Mouse (Mus musculus): Measurements from ENCODE around the gene Hexdc. TPM values are rescaled to one million over a fixed set of nuclear protein-coding genes. Genes with fewer than 3 reads are reported as not detected.

Hexdc gene
- total RNA-seq, 2 experiments from 2014 or later, result 21.2 to 26.8 TPM

DNA sequence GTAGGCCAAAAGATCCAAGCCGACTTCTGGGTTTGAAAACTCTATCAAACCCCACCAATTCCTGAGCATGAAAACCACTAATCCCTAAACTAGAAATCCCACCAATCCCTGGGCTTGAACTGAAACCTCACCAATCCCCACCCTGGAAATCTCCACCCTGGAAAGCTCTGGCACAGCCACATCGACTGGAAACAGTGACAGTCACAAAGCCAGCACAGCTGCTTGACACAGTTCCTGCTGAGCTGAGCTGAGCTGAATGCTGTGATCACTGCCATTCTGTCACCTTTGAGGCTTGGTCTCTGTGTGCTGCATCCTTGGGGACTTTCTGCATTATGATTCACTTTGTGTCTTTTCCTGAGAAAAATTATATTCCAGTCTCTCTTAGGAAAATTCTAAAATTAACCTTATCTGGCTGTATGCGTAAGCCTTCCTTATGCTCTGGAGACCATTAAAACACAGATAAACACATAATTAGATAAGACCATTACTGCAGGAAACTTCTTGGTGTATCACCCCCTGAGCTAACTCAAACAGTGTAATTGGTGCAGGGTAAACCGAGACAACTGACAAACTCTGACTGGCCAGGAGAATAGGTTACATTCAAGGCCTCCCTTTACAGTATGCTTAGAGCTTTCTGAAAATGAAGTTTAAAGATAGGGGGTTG lies 27.5 kb downstream of the Hexdc start:
- no peak for TF ChIP-seq CTCF (IDR thresholded peaks at IDR 0.05)
- DNase-seq (ENCODE audit: extremely low spot score in 1 of 2, low spot score in 2 of 2), result no peak
- intact Hi-C loops (cut with DNase I), result loop anchor here (10.0 kb wide), 1 partner anchor 203 kb away; the partner anchor contains the start of gene Fn3k
- peak overlapping the region; percentile 4 for H3K27ac ChIP-seq
- H3K4me3 ChIP-seq, result no peak overlapping the region

DNA sequence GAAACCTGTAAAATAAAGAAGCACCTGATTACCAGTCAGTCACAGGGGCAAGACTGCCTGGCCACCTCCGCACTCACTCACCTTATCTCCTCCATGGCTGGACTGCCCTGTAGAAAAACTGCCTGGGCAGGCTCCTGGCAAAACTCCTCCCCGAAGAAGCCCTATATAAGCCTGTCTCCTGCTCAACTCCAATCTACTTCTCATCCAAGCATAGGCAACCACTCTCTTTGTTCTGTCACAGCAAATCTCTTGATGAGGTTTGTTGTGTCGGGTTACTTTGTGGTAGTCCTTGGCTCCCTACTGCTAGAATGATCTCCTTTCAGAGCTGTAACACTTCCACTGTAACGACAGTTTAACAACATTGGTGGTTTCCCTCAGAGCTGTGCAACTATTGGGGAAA lies 28.5 kb downstream of the Hexdc start:
- intact Hi-C loops (cut with DNase I), result loop anchor here (10.0 kb wide), 1 partner anchor 202 kb away; the partner anchor contains the start of gene Fn3k
- no peak for DNase-seq (ENCODE audit: extremely low spot score in 1 of 2, low spot score in 2 of 2)
- Histone ChIP-seq H3K27ac (no peak overlapping the region), H3K4me3 (no peak overlapping the region)
- no peak for TF ChIP-seq CTCF (IDR thresholded peaks at IDR 0.05)

DNA sequence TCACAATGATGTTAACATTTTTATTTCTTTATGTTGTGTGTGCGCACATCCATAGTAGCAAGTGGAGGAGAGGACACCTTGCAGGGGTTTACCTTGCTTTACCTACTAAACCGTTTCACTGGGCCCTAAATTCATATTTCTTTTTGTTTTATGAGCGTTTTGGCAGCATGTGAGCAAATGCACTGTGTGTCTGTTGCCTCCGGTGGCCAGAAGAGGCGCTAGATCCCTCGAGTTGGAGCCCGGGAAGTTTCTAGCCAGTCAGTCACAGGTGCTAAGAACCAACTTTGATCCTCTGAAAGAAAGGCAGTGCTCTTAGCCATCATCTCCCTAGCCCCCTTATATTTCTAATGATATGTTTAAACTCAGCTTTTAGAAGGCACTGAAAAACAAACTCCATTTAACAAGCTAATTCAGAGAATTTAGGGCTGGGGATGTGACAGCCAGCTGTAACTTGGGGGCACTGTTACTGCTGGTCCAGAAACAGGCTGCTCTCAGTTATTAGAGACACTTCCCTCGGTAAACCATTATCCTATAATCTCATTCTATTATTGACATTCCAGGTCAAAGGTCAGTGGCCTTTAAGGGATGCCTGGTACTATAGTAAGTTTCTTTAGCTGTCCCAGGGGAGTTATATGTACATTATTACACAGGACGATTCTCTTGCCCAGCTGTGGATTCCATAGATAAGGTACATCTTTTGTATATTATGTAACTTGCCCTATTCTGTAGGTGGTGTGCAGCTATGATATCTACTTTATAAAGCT lies 31.4 kb downstream of the Hexdc start:
- intact Hi-C loops (cut with DNase I), result loop anchor here (5.0 to 10.0 kb wide), 2 partner anchors 117 to 199 kb away; partner anchors contain the start of genes Fn3k and Wdr45b
- Histone ChIP-seq H3K27ac (peak overlapping the region; percentile 99), H3K4me3 (no peak overlapping the region)
- TF ChIP-seq CTCF (IDR thresholded peaks at IDR 0.05), result peak; percentile 57
- no peak for DNase-seq (ENCODE audit: extremely low spot score in 1 of 2, low spot score in 2 of 2)

GRCm38 (mm10) chr11:121236564-121237344 lies 32.5 kb downstream of the Hexdc start, which contains the start of gene Narf:
TSS of gene Narf (plus strand) at chr11:121237253.
- Histone ChIP-seq H3K27ac (peak within 1 kb of the TSS; percentile 99), H3K4me3 (peak within 1 kb of the TSS; percentile 85)
- TF ChIP-seq CTCF (IDR thresholded peaks at IDR 0.05), result peak; percentile 41
- peak; percentile 94 to 99 for DNase-seq (ENCODE audit: extremely low spot score in 1 of 2, low spot score in 2 of 2)
- intact Hi-C loops (cut with DNase I), result loop anchor here (5.0 to 10.0 kb wide), 2 partner anchors 116 to 198 kb away; partner anchors contain the start of genes Fn3k and Wdr45b

GRCm38 (mm10) chr11:121237345-121238128 lies 33.3 kb downstream of the Hexdc start:
- peak; percentile 36 for TF ChIP-seq CTCF (IDR thresholded peaks at IDR 0.05)
- intact Hi-C loops (cut with DNase I), result loop anchor here (5.0 to 10.0 kb wide), 2 partner anchors 115 to 197 kb away; partner anchors contain the start of genes Fn3k and Wdr45b
- peak overlapping the region; percentile 85 for H3K4me3 ChIP-seq
- H3K27ac ChIP-seq, result peak overlapping the region; percentile 92
- DNase-seq (ENCODE audit: extremely low spot score in 1 of 2, low spot score in 2 of 2), result no peak

DNA sequence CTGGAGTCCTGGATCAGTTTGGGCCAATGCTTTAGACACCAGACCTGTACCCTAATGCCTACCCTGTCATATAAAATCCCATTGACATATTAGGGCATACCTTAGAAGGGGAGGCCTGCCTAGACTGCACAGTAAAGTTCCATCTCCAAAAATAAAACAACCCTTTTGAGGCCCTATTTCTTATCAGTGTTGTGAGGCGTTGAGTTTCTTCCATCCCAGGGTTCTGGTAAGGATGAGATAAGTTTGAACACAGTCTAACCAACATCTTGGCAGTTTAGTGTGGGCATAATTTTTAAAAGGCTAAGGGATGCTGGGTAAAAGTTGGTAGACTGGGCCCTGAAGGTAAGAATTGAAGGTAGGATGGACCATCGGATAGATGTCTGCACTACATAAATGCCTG lies 35.4 kb downstream of the Hexdc start:
- no peak overlapping the region for H3K4me3 ChIP-seq
- intact Hi-C loops (cut with DNase I), result loop anchor here (5.0 to 10.0 kb wide), 2 partner anchors 113 to 195 kb away; partner anchors contain the start of genes Fn3k and Wdr45b
- DNase-seq (ENCODE audit: extremely low spot score in 1 of 2, low spot score in 2 of 2), result no peak
- no peak overlapping the region for H3K27ac ChIP-seq
- TF ChIP-seq CTCF (IDR thresholded peaks at IDR 0.05), result no peak

DNA sequence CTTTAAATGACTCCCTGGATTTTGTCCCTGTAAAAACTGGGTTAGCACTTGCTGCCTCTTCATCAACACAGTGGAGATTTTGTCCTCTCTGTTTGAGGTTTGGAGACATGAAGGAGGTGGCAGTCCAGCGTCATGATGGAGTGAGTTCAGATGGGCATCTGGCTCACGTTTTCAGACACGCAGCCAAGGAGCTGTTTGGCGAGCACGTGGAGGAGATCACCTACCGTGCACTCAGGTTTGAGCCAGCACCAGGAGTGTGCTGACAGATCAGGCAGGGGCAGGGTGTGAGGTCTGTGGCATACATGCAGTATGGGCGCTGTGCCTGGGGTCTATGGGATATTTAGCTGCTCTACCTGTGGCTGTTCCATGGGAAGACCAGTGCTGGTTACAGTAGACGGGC lies 46.0 kb downstream of the Hexdc start:
- intact Hi-C loops (cut with DNase I), result no loop called here
- DNase-seq (ENCODE audit: extremely low spot score in 1 of 2, low spot score in 2 of 2), result no peak
- Histone ChIP-seq H3K4me3 (no peak overlapping the region), H3K27ac (no peak overlapping the region)
- TF ChIP-seq CTCF (IDR thresholded peaks at IDR 0.05), result no peak

GRCm38 (mm10) chr11:121259160-121260100 lies 55.2 kb downstream of the Hexdc start, which contains the start of gene Foxk2:
TSS of gene Foxk2 (plus strand) at chr11:121259990.
- H3K4me3 ChIP-seq, result peak within 1 kb of the TSS; percentile 93
- peak; percentile 93 to 96 for DNase-seq (ENCODE audit: extremely low spot score in 1 of 2, low spot score in 2 of 2)
- H3K27ac ChIP-seq, result peak within 1 kb of the TSS; percentile 98
- TF ChIP-seq CTCF (IDR thresholded peaks at IDR 0.05), result no peak
- intact Hi-C loops (cut with DNase I), result loop anchor here (5.0 kb wide), 1 partner anchor 93 kb away; the partner anchor contains the start of gene Wdr45b

GRCm38 (mm10) chr11:121260211-121260906 lies 56.1 kb downstream of the Hexdc start:
- peak in 1 of 2 experiments; percentile 38 for DNase-seq (ENCODE audit: extremely low spot score in 1 of 2, low spot score in 2 of 2)
- no peak for TF ChIP-seq CTCF (IDR thresholded peaks at IDR 0.05)
- Histone ChIP-seq H3K4me3 (peak overlapping the region; percentile 93), H3K27ac (peak overlapping the region; percentile 83)
- intact Hi-C loops (cut with DNase I), result loop anchor here (5.0 kb wide), 1 partner anchor 92 kb away; the partner anchor contains the start of gene Wdr45b
